Mouse (Mus musculus) forebrain, embryonic 13.5 days (tissue): ENCODE results near the gene Atp10a. TPM values are rescaled to one million over a fixed set of nuclear protein-coding genes. Genes with fewer than 3 reads are reported as not detected.

ENCODE experiments used
- ATAC-seq: fragments of 200-750 bp; cut with Nextera tagmentation; 2 replicates; pipeline ENCODE4 v1.8.0; 2017
- H3K27ac ChIP-seq: fragments of 300-500 bp; sonication (generic); 2 replicates; pipeline ENCODE4 v1.5.1; 2015; ENCODE audit warnings: inconsistent platforms, mild to moderate bottlenecking, moderate library complexity
- H3K27me3 ChIP-seq: fragments of 300-500 bp; sonication (generic); 2 replicates; pipeline ENCODE4 v1.6.1; 2015; ENCODE audit warnings: mild to moderate bottlenecking, inconsistent platforms
- H3K36me3 ChIP-seq: fragments of 300-500 bp; sonication (generic); 2 replicates; pipeline ENCODE4 v1.6.1; 2015; ENCODE audit warnings: mild to moderate bottlenecking, inconsistent platforms; ENCODE audit not compliant: poor library complexity, severe bottlenecking
- H3K4me1 ChIP-seq: fragments of 300-500 bp; sonication (generic); 2 replicates; pipeline ENCODE4 v1.6.1; 2015; ENCODE audit warnings: inconsistent platforms
- H3K4me2 ChIP-seq: fragments of 300-500 bp; sonication (generic); 2 replicates; pipeline ENCODE4 v1.6.1; 2015; ENCODE audit warnings: inconsistent platforms, mild to moderate bottlenecking, moderate library complexity
- H3K4me3 ChIP-seq: fragments of 300-500 bp; sonication (generic); 2 replicates; pipeline ENCODE4 v1.5.1; 2015; ENCODE audit warnings: mild to moderate bottlenecking, inconsistent platforms
- H3K9ac ChIP-seq: fragments of 300-500 bp; sonication (generic); 2 replicates; pipeline ENCODE4 v1.6.1; 2015; ENCODE audit warnings: mild to moderate bottlenecking, inconsistent platforms
- H3K9me3 ChIP-seq: fragments of 300-500 bp; sonication (generic); replicated peaks from 2 replicates; pipeline ENCODE4 v1.6.1; 2016; ENCODE audit warnings: inconsistent platforms
- WGBS: fragments of 180-500 bp; shearing (Covaris S2); methylation state at CpG from one replicate; pipeline ENCODE4 v1.1.7; 2015; 5-methylcytosine and 5-hydroxymethylcytosine counted together
- polyA plus RNA-seq: library from polyadenylated mRNA; unstranded; fragments of >200 nt; fragmentation: Nextera tagmentation; extraction: Ambion mirVana; gene quantifications from 2 replicates; pipeline ENCODE4 v1.2.1, GENCODE M21; 2015

Gene Atp10a
- 1.5 and 1.6 TPM in 2 replicates for polyA plus RNA-seq

- H3K4me1 ChIP-seq: peaks cover 11% of the 10 kb centered on the region
- 90% methylated on average over 6 of the region's 6 CpGs for WGBS
- no peaks in the 10 kb centered on the region for H3K36me3 ChIP-seq
- no peak within 1 kb of the TSS for H3K9ac ChIP-seq
- peaks cover 4% of the 10 kb centered on the region; the same call in 1 of the 2 replicates for H3K27me3 ChIP-seq
- no peak within 1 kb of the TSS for H3K4me3 ChIP-seq
- H3K27ac ChIP-seq: no peak within 1 kb of the TSS
- no peak within 1 kb of the TSS for H3K4me2 ChIP-seq
- ATAC-seq: no peak
- no peaks in the 10 kb centered on the region for H3K9me3 ChIP-seq
Measured at GRCm38 (mm10) chr7:58655866-58656265, at the start of gene Atp10a. TSS of gene Atp10a (plus strand) at chr7:58656166.

GRCm38 (mm10) chr7:58618048-58618447 lies 37.9 kb upstream of the Atp10a start:
- Histone ChIP-seq H3K4me3 (no peak overlapping the region), H3K9ac (no peak overlapping the region), H3K27ac (no peak overlapping the region), H3K27me3 (no peaks in the 10 kb centered on the region), H3K36me3 (no peaks in the 10 kb centered on the region), H3K4me2 (no peak overlapping the region), H3K4me1 (no peaks in the 10 kb centered on the region), H3K9me3 (no peaks in the 10 kb centered on the region)
- 74% methylated on average over 1 of the region's 1 CpGs for WGBS
- ATAC-seq: no peak

GRCm38 (mm10) chr7:58626305-58627155 lies 29.4 kb upstream of the Atp10a start:
- 81% methylated on average over 9 of the region's 9 CpGs for WGBS
- H3K36me3 ChIP-seq: no peaks in the 10 kb centered on the region
- no peaks in the 10 kb centered on the region for H3K27me3 ChIP-seq
- no peak overlapping the region for H3K27ac ChIP-seq
- no peak overlapping the region for H3K4me3 ChIP-seq
- no peaks in the 10 kb centered on the region for H3K4me1 ChIP-seq
- no peak for ATAC-seq
- H3K9me3 ChIP-seq: no peaks in the 10 kb centered on the region
- no peak overlapping the region for H3K4me2 ChIP-seq
- H3K9ac ChIP-seq: no peak overlapping the region

GRCm38 (mm10) chr7:58627381-58627780 lies 28.6 kb upstream of the Atp10a start:
- Histone ChIP-seq H3K9me3 (no peaks in the 10 kb centered on the region), H3K36me3 (no peaks in the 10 kb centered on the region), H3K27ac (no peak overlapping the region), H3K9ac (no peak overlapping the region), H3K4me1 (no peaks in the 10 kb centered on the region), H3K4me2 (no peak overlapping the region), H3K27me3 (no peaks in the 10 kb centered on the region), H3K4me3 (no peak overlapping the region)
- WGBS: 71% methylated on average over 1 of the region's 1 CpGs
- no peak for ATAC-seq

GRCm38 (mm10) chr7:58629233-58629632 lies 26.7 kb upstream of the Atp10a start:
- 85% methylated on average over 2 of the region's 2 CpGs for WGBS
- Histone ChIP-seq H3K36me3 (no peaks in the 10 kb centered on the region), H3K4me2 (no peak overlapping the region), H3K9ac (no peak overlapping the region), H3K9me3 (no peaks in the 10 kb centered on the region), H3K4me3 (no peak overlapping the region), H3K27ac (no peak overlapping the region), H3K27me3 (no peaks in the 10 kb centered on the region), H3K4me1 (no peaks in the 10 kb centered on the region)
- no peak for ATAC-seq

- Histone ChIP-seq H3K9me3 (no peaks in the 10 kb centered on the region), H3K27me3 (no peaks in the 10 kb centered on the region), H3K4me3 (no peak overlapping the region), H3K4me2 (no peak overlapping the region), H3K4me1 (no peaks in the 10 kb centered on the region), H3K36me3 (no peaks in the 10 kb centered on the region), H3K27ac (no peak overlapping the region), H3K9ac (no peak overlapping the region)
- ATAC-seq: no peak
- WGBS: 88% methylated on average over 1 of the region's 1 CpGs
Measured at GRCm38 (mm10) chr7:58633683-58634082, 22.3 kb upstream of the Atp10a start.

GRCm38 (mm10) chr7:58639676-58640075 lies 16.3 kb upstream of the Atp10a start:
- H3K4me1 ChIP-seq: no peaks in the 10 kb centered on the region
- ATAC-seq: peak; percentile 19; the same call in 1 of the 2 replicates
- WGBS: 79% methylated on average over 2 of the region's 2 CpGs
- H3K4me2 ChIP-seq: no peak overlapping the region
- no peaks in the 10 kb centered on the region for H3K27me3 ChIP-seq
- no peaks in the 10 kb centered on the region for H3K36me3 ChIP-seq
- H3K27ac ChIP-seq: no peak overlapping the region
- H3K4me3 ChIP-seq: no peak overlapping the region
- no peaks in the 10 kb centered on the region for H3K9me3 ChIP-seq
- H3K9ac ChIP-seq: no peak overlapping the region

- no peak for ATAC-seq
- no peak overlapping the region for H3K27ac ChIP-seq
- no peak overlapping the region for H3K4me2 ChIP-seq
- no peaks in the 10 kb centered on the region for H3K27me3 ChIP-seq
- no peaks in the 10 kb centered on the region for H3K9me3 ChIP-seq
- no peaks in the 10 kb centered on the region for H3K4me1 ChIP-seq
- 69% methylated on average over 4 of the region's 4 CpGs for WGBS
- H3K9ac ChIP-seq: no peak overlapping the region
- no peak overlapping the region for H3K4me3 ChIP-seq
- H3K36me3 ChIP-seq: no peaks in the 10 kb centered on the region
Measured at GRCm38 (mm10) chr7:58640456-58640855, 15.5 kb upstream of the Atp10a start.

GRCm38 (mm10) chr7:58641916-58642315 lies 14.1 kb upstream of the Atp10a start:
- H3K36me3 ChIP-seq: no peaks in the 10 kb centered on the region
- H3K27ac ChIP-seq: no peak overlapping the region
- H3K27me3 ChIP-seq: no peaks in the 10 kb centered on the region
- no peak overlapping the region for H3K9ac ChIP-seq
- no peak overlapping the region for H3K4me2 ChIP-seq
- H3K4me3 ChIP-seq: no peak overlapping the region
- no peaks in the 10 kb centered on the region for H3K9me3 ChIP-seq
- no peak for ATAC-seq
- WGBS: 92% methylated on average over 3 of the region's 3 CpGs
- H3K4me1 ChIP-seq: no peaks in the 10 kb centered on the region

GRCm38 (mm10) chr7:58647404-58647803 lies 8.6 kb upstream of the Atp10a start:
- no peak for ATAC-seq
- no peaks in the 10 kb centered on the region for H3K9me3 ChIP-seq
- H3K4me3 ChIP-seq: no peak overlapping the region
- WGBS: 45% methylated on average over 1 of the region's 1 CpGs
- no peak overlapping the region for H3K4me2 ChIP-seq
- H3K27me3 ChIP-seq: no peaks in the 10 kb centered on the region
- no peaks in the 10 kb centered on the region for H3K4me1 ChIP-seq
- no peaks in the 10 kb centered on the region for H3K36me3 ChIP-seq
- H3K9ac ChIP-seq: no peak overlapping the region
- no peak overlapping the region for H3K27ac ChIP-seq

GRCm38 (mm10) chr7:58657913-58658789 lies 2.2 kb downstream of the Atp10a start:
- Histone ChIP-seq H3K9ac (peak overlapping the region; percentile 81), H3K9me3 (no peaks in the 10 kb centered on the region), H3K27me3 (peaks cover 4% of the 10 kb centered on the region; the same call in 1 of the 2 replicates), H3K27ac (no peak overlapping the region; the same call in 1 of the 2 replicates), H3K36me3 (no peaks in the 10 kb centered on the region), H3K4me1 (peaks cover 11% of the 10 kb centered on the region), H3K4me3 (peak overlapping the region; percentile 75), H3K4me2 (peak overlapping the region; percentile 93)
- WGBS: under 1% methylated on average over 81 of the region's 81 CpGs
- ATAC-seq: peak; percentile 93
